Mouse (Mus musculus): ENCODE measurements around the gene Tmem201. TPM values are rescaled to one million over a fixed set of nuclear protein-coding genes. Genes with fewer than 3 reads are reported as not detected.
A peak's percentile ranks its signal among the peaks of the same experiment; 100 is the strongest.

Tmem201 gene
- total RNA-seq, 2 experiments from 2014 or later: 69.7 to 78.3 TPM

GRCm38 (mm10) chr4:149723855-149724731 is 13.8 kb downstream of the Tmem201 start:
- TF ChIP-seq CTCF (conservative IDR thresholded peaks at IDR 0.05): peak; percentile 72
- no peak for DNase-seq (ENCODE audit: low spot score in 2 of 2)
- Histone ChIP-seq H3K4me3 (no peak overlapping the region), H3K27ac (peak overlapping the region; percentile 73)

GRCm38 (mm10) chr4:149723021-149723390 is 14.8 kb downstream of the Tmem201 start:
- no peak for DNase-seq (ENCODE audit: low spot score in 2 of 2)
- no peak for TF ChIP-seq CTCF (conservative IDR thresholded peaks at IDR 0.05)
- no peak overlapping the region for H3K4me3 ChIP-seq
- H3K27ac ChIP-seq: no peak overlapping the region

DNA sequence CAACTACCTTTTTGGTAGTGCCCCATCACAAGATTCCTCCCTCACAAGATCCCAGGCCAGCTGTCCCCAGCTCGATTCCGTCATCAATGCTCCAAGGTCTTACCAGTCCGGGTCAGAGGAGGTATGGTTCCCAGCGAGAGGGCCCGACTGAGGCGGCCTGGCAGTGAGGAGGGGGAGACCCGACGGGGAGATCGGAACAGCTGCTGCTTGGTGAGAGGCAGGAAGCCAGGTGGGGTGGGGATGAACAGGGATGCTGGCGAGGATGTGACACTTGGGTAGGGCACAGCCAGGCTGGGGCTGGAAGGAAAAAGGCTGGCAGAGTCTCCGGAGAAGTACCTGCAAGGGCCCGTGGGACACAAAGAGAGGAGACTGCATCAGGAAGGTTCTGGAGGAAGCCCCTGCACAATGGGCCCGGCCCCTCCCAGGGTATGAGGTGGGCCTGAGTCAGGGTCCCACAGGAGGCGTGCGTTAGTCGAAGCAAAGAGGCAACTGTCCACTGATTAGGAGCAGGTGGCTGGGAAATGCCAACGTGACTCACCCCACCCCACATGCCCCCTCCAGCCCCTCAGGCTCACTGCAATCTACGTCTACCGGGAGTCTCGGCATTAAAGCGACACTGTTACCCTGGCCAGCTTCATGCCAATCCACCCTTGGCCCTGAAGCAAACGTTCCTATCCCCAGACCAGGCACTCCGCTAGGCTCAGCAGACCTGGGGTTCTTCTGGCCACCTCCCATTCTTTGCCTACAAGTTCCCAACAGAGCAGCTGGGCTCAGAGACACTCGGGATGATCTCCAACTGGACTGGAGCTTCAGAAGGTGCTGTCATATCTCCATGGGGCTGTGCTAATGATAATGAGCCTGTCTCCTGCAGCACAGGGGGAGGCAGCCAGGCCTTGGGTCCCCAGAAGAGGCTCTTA is 15.5 kb downstream of the Tmem201 start:
- DNase-seq (ENCODE audit: low spot score in 2 of 2): no peak
- no peak overlapping the region for H3K27ac ChIP-seq
- no peak overlapping the region for H3K4me3 ChIP-seq
- no peak for TF ChIP-seq CTCF (conservative IDR thresholded peaks at IDR 0.05)

- TF ChIP-seq CTCF (conservative IDR thresholded peaks at IDR 0.05): no peak
- no peak overlapping the region for H3K27ac ChIP-seq
- H3K4me3 ChIP-seq: no peak overlapping the region
- DNase-seq (ENCODE audit: low spot score in 2 of 2): no peak
These were observed 16.7 kb downstream of the Tmem201 start for GRCm38 (mm10) chr4:149721163-149721562.

- DNase-seq (ENCODE audit: low spot score in 2 of 2): peak in 1 of 2 experiments; percentile 65
- TF ChIP-seq CTCF (conservative IDR thresholded peaks at IDR 0.05): peak; percentile 82
- Histone ChIP-seq H3K27ac (no peak overlapping the region), H3K4me3 (no peak overlapping the region)
These were observed 18.2 kb downstream of the Tmem201 start for GRCm38 (mm10) chr4:149719686-149720085.

DNA sequence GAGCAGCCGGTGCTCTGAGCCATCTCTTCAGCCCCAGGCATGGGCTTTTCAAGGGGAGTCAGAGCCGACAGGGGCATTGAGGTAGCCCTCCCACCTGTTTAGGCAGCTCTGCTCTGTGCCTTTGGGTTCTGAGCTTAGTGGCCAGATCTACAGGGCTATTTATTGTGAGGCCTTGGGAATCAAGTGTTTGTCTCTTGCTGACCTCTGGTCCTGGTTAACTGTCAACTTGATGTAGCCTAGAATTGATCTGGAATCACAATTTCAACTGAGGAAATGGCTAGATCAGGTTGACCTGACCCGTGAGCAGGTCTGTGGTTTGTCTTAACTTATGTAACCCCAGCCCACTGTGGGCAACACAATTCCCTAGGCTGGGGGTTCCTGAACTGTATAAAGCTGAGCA is 23.3 kb downstream of the Tmem201 start:
- Histone ChIP-seq H3K27ac (no peak overlapping the region), H3K4me3 (no peak overlapping the region)
- no peak for DNase-seq (ENCODE audit: low spot score in 2 of 2)
- TF ChIP-seq CTCF (conservative IDR thresholded peaks at IDR 0.05): no peak

DNA sequence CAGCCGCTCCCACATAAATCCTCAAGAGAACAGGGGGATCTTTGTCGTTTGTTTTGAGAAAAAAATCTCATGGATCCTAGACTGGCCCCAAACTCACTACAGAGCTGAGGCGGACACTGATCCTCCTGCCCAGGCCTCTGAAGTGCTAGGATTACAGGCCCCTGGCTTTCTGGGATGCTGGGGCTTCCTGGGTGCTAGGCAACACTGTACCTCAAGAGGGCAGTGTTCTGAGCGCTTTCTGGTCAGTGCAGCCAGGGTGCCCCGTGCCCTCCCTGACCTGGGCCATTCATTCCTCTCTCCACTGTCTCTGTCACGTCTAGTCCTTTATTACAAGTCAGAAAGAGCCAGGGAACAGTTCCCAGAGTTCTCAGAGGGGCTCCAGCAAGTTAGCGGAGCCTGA is 25.9 kb downstream of the Tmem201 start:
- peak; percentile 93 for TF ChIP-seq CTCF (conservative IDR thresholded peaks at IDR 0.05)
- no peak for DNase-seq (ENCODE audit: low spot score in 2 of 2)
- H3K4me3 ChIP-seq: no peak overlapping the region
- H3K27ac ChIP-seq: no peak overlapping the region

DNA sequence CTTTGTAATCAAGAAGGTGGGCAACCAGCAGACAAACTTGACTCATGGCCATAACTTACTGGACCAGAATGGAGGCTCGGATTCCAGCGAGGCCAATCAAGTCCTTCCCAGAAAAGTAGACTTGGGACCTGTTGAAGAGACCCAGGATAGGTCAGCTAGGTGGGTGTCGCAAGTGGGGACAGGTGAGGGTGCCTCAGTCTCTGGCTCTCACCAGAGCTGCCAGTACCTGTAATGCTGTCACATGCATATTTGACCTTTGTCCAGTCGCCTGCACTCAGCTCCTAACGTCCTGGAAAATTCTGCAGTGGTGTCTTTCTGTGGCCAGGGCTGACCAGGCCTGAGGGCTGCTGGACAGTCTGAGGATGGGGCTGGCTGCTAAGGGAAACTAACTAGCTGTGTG is 26.4 kb downstream of the Tmem201 start:
- no peak for DNase-seq (ENCODE audit: low spot score in 2 of 2)
- TF ChIP-seq CTCF (conservative IDR thresholded peaks at IDR 0.05): no peak
- Histone ChIP-seq H3K4me3 (no peak overlapping the region), H3K27ac (no peak overlapping the region)

DNA sequence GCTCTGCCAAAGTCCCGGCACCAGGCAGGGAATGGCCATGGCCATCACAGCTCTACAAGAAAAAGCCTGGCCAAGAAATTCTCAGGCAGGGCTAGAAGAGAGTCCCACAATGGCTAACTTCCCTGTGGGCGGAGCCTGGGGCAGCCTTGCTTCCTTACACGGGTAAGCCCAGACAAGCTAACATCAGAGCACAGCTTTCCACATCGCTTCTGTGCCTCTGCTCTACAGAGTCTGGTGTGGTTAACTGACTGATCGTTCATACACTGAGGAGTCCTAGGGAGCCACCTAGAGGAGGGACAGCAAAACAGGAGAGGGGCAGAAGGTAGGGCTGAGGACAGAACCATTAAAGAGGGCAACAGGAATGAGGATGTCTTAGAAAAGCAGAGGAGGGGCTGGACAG is 27.3 kb downstream of the Tmem201 start:
- no peak overlapping the region for H3K27ac ChIP-seq
- H3K4me3 ChIP-seq: no peak overlapping the region
- TF ChIP-seq CTCF (conservative IDR thresholded peaks at IDR 0.05): peak; percentile 87
- DNase-seq (ENCODE audit: low spot score in 2 of 2): peak; percentile 65 to 72

DNA sequence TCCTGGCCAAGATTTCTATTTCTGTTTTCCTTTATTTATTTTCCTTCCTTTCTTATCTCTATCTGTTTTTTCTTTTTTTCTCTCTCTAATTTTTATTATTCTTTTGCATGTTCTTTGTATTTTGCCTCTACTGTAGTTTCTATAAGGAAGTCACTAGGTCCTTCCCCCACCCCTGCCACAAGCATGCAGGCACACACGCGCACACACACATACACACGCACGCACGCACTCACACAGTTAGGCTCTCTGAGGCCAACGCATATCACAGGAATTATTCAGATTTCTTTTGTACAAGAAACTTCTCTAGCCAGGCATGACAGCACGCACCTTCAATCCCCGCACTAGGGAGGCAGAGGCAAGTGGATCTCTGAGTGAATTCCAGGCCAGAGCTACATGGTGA is 31.9 kb downstream of the Tmem201 start:
- H3K4me3 ChIP-seq: no peak overlapping the region
- no peak overlapping the region for H3K27ac ChIP-seq
- no peak for DNase-seq (ENCODE audit: low spot score in 2 of 2)
- TF ChIP-seq CTCF (conservative IDR thresholded peaks at IDR 0.05): no peak

DNA sequence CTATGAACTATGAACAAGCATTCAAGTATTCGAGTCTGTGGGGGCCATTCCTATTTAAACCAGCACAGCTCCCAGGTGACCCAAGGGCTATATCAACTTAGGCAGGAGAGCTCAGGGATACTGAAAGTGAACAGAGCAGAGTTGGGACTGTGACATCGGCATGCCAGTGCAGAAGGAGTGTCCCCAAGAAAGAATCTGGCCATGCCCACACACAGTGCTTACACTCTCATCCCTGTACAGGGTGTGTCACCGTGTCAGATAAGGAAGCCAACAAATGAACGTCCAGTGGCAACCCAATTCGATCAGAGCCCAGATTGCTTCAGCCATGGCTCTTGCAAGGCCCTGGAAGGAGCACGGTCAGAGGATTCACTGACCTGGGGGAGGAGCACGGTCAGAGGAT is 32.5 kb downstream of the Tmem201 start:
- DNase-seq (ENCODE audit: low spot score in 2 of 2): no peak
- Histone ChIP-seq H3K27ac (no peak overlapping the region), H3K4me3 (no peak overlapping the region)
- no peak for TF ChIP-seq CTCF (conservative IDR thresholded peaks at IDR 0.05)

- no peak for DNase-seq (ENCODE audit: low spot score in 2 of 2)
- no peak for TF ChIP-seq CTCF (conservative IDR thresholded peaks at IDR 0.05)
- H3K27ac ChIP-seq: peak within 1 kb of the TSS; percentile 46
- H3K4me3 ChIP-seq: no peak within 1 kb of the TSS
These were observed 35.4 kb downstream of the Tmem201 start, which contains the start of gene Pik3cd for GRCm38 (mm10) chr4:149702210-149702979. Gene Pik3cd (minus strand): TSS chr4:149702571.

All from layer of hippocampus, adult 2 months (tissue).